Mouse (Mus musculus) hindbrain, embryonic 11.5 days (tissue): ENCODE results near the gene Ushbp1. TPM values are rescaled to one million over a fixed set of nuclear protein-coding genes. Genes with fewer than 3 reads are reported as not detected.

Experiments
- ATAC-seq: fragments of 200-750 bp; cut with Nextera tagmentation; 2 replicates; pipeline ENCODE4 v1.8.0; 2017; ENCODE audit warnings: mild to moderate bottlenecking, moderate TSS enrichment, moderate library complexity; ENCODE audit not compliant: low FRiP score
- DNase-seq: peaks from one replicate; pipeline ENCODE4 v3.0.0-alpha.2; 2015; ENCODE audit warnings: low spot score
- H3K27ac ChIP-seq: fragments of 300-500 bp; sonication (generic); 2 replicates; pipeline ENCODE4 v1.5.1; 2014; ENCODE audit warnings: mild to moderate bottlenecking, low read depth, low read length
- H3K27me3 ChIP-seq: fragments of 300-500 bp; sonication (generic); 2 replicates; pipeline ENCODE4 v1.6.1; 2014; ENCODE audit warnings: mild to moderate bottlenecking, low read length, moderate library complexity, mixed read lengths; ENCODE audit not compliant: control insufficient read depth, insufficient read depth
- H3K36me3 ChIP-seq: fragments of 300-500 bp; sonication (generic); 2 replicates; pipeline ENCODE4 v1.6.1; 2014; ENCODE audit warnings: mild to moderate bottlenecking, low read length, moderate library complexity, mixed read lengths; ENCODE audit not compliant: control insufficient read depth, insufficient read depth
- H3K4me1 ChIP-seq: fragments of 300-500 bp; sonication (generic); replicated peaks from 2 replicates; pipeline ENCODE4 v1.6.1; 2014; ENCODE audit warnings: low read length, mixed read lengths; ENCODE audit not compliant: control insufficient read depth, insufficient read depth
- H3K4me2 ChIP-seq: fragments of 300-500 bp; sonication (generic); replicated peaks from 2 replicates; pipeline ENCODE4 v1.6.1; 2014; ENCODE audit warnings: mild to moderate bottlenecking, low read depth, low read length
- H3K4me3 ChIP-seq: fragments of 300-500 bp; sonication (generic); 2 replicates; pipeline ENCODE4 v1.5.1; 2014; ENCODE audit warnings: low read depth, low read length
- H3K9ac ChIP-seq: fragments of 300-500 bp; sonication (generic); 2 replicates; pipeline ENCODE4 v1.6.1; 2014; ENCODE audit warnings: low read depth, low read length
- H3K9me3 ChIP-seq: fragments of 300-500 bp; sonication (generic); 2 replicates; pipeline ENCODE4 v1.6.1; 2016; ENCODE audit warnings: low read length; ENCODE audit not compliant: control insufficient read depth
- WGBS: fragments of 180-500 bp; shearing (Covaris S2); extraction: QIAGEN DNeasy Blood & Tissue Kit; methylation state at CpG from one replicate; pipeline ENCODE4 v1.1.7; 2014; 5-methylcytosine and 5-hydroxymethylcytosine counted together
- polyA plus RNA-seq: library from polyadenylated mRNA; unstranded; fragments of >200 nt; fragmentation: Nextera tagmentation; extraction: Ambion mirVana; gene quantifications from 2 replicates; pipeline ENCODE4 v1.2.1, GENCODE M21; 2014

Gene Ushbp1
- polyA plus RNA-seq, 1 experiment from 2014 or later: 3.6 TPM

- Histone ChIP-seq H3K4me1 (peaks cover 4% of the 10 kb centered on the region), H3K4me3 (peak overlapping the region; percentile 76), H3K27me3 (no peaks in the 10 kb centered on the region), H3K36me3 (0 out of 2 replicates have a peak, but pooled peaks cover 4% of the 10 kb centered on the region), H3K9ac (peak overlapping the region; percentile 67; the same call in 1 of the 2 replicates), H3K9me3 (no peaks in the 10 kb centered on the region), H3K4me2 (peak overlapping the region; percentile 76), H3K27ac (no peak overlapping the region)
- ATAC-seq: no peak
- WGBS: 88% methylated on average over 12 of the region's 12 CpGs
- no peak for DNase-seq
These were observed 2.1 kb upstream of the Ushbp1 start for GRCm38 (mm10) chr8:71397701-71398100.

- H3K27me3 ChIP-seq: no peaks in the 10 kb centered on the region
- 1% methylated on average over 34 of the region's 34 CpGs for WGBS
- peaks cover 4% of the 10 kb centered on the region for H3K4me1 ChIP-seq
- peak within 1 kb of the TSS; percentile 67 for H3K9ac ChIP-seq
- peak within 1 kb of the TSS; percentile 76 for H3K4me2 ChIP-seq
- ATAC-seq (peak; percentile 96), DNase-seq (peak; percentile 93)
- H3K9me3 ChIP-seq: no peaks in the 10 kb centered on the region
- H3K4me3 ChIP-seq: peak within 1 kb of the TSS; percentile 76
- H3K27ac ChIP-seq: peak within 1 kb of the TSS; percentile 49; the same call in 1 of the 2 replicates
- 0 out of 2 replicates have a peak, but pooled peaks cover 4% of the 10 kb centered on the region for H3K36me3 ChIP-seq
These were observed 1.2 kb upstream of the Ushbp1 start, which contains the start of gene Babam1 for GRCm38 (mm10) chr8:71396639-71397305. Babam1 (plus strand) TSS chr8:71396861.

- ATAC-seq (no peak), DNase-seq (no peak)
- Histone ChIP-seq H3K9ac (no peak overlapping the region), H3K27ac (no peak overlapping the region), H3K27me3 (no peaks in the 10 kb centered on the region), H3K36me3 (0 out of 2 replicates have a peak, but pooled peaks cover 4% of the 10 kb centered on the region), H3K4me2 (no peak overlapping the region), H3K4me3 (no peak overlapping the region), H3K9me3 (no peaks in the 10 kb centered on the region), H3K4me1 (peaks cover 4% of the 10 kb centered on the region)
- WGBS: 85% methylated on average over 10 of the region's 10 CpGs
These were observed 531 bp downstream of the Ushbp1 start for GRCm38 (mm10) chr8:71395071-71395470.

- Histone ChIP-seq H3K9me3 (no peaks in the 10 kb centered on the region), H3K4me2 (no peak overlapping the region), H3K4me3 (no peak overlapping the region), H3K27ac (no peak overlapping the region), H3K9ac (no peak overlapping the region), H3K36me3 (0 out of 2 replicates have a peak, but pooled peaks cover 4% of the 10 kb centered on the region), H3K4me1 (peaks cover 4% of the 10 kb centered on the region), H3K27me3 (no peaks in the 10 kb centered on the region)
- ATAC-seq (no peak), DNase-seq (no peak)
- WGBS: 77% methylated on average over 7 of the region's 7 CpGs
These were observed 1.1 kb downstream of the Ushbp1 start for GRCm38 (mm10) chr8:71394481-71394880.

- no peaks in the 10 kb centered on the region for H3K36me3 ChIP-seq
- no peak overlapping the region for H3K9ac ChIP-seq
- H3K4me1 ChIP-seq: peaks cover 4% of the 10 kb centered on the region
- H3K27ac ChIP-seq: no peak overlapping the region
- ATAC-seq (no peak), DNase-seq (peak; percentile 67)
- H3K27me3 ChIP-seq: no peaks in the 10 kb centered on the region
- no peak overlapping the region for H3K4me2 ChIP-seq
- H3K9me3 ChIP-seq: no peaks in the 10 kb centered on the region
- no peak overlapping the region for H3K4me3 ChIP-seq
- 5% methylated on average over 3 of the region's 3 CpGs for WGBS
These were observed 2.7 kb downstream of the Ushbp1 start for GRCm38 (mm10) chr8:71392871-71393270.

GRCm38 (mm10) chr8:71392391-71392790 lies 3.2 kb downstream of the Ushbp1 start:
- Histone ChIP-seq H3K27ac (no peak overlapping the region), H3K4me2 (no peak overlapping the region), H3K4me1 (no peaks in the 10 kb centered on the region; the same call in none of the 2 replicates), H3K9me3 (no peaks in the 10 kb centered on the region), H3K36me3 (no peaks in the 10 kb centered on the region), H3K27me3 (no peaks in the 10 kb centered on the region), H3K9ac (no peak overlapping the region), H3K4me3 (no peak overlapping the region)
- ATAC-seq (no peak), DNase-seq (no peak)
- WGBS: 78% methylated on average over 5 of the region's 5 CpGs

GRCm38 (mm10) chr8:71391696-71392095 lies 3.9 kb downstream of the Ushbp1 start:
- no peak overlapping the region for H3K4me3 ChIP-seq
- ATAC-seq (no peak), DNase-seq (no peak)
- H3K4me1 ChIP-seq: no peaks in the 10 kb centered on the region; the same call in 1 of the 2 replicates
- no peak overlapping the region for H3K4me2 ChIP-seq
- no peak overlapping the region for H3K9ac ChIP-seq
- no peaks in the 10 kb centered on the region for H3K36me3 ChIP-seq
- 87% methylated on average over 2 of the region's 2 CpGs for WGBS
- H3K9me3 ChIP-seq: no peaks in the 10 kb centered on the region
- H3K27me3 ChIP-seq: no peaks in the 10 kb centered on the region
- H3K27ac ChIP-seq: no peak overlapping the region

- WGBS: 88% methylated on average over 1 of the region's 1 CpGs
- H3K27me3 ChIP-seq: no peaks in the 10 kb centered on the region
- no peak overlapping the region for H3K9ac ChIP-seq
- H3K4me1 ChIP-seq: peaks cover 5% of the 10 kb centered on the region
- H3K4me2 ChIP-seq: no peak overlapping the region
- ATAC-seq: no peak
- H3K27ac ChIP-seq: no peak overlapping the region
- DNase-seq: no peak
- H3K36me3 ChIP-seq: no peaks in the 10 kb centered on the region
- H3K4me3 ChIP-seq: no peak overlapping the region
- no peaks in the 10 kb centered on the region for H3K9me3 ChIP-seq
These were observed 7.3 kb downstream of the Ushbp1 start for GRCm38 (mm10) chr8:71388267-71388666.
